Mouse (Mus musculus) layer of hippocampus, postnatal 10 days (tissue): Measurements from ENCODE around the gene Olfr855. TPM values are rescaled to one million over a fixed set of nuclear protein-coding genes. Genes with fewer than 3 reads are reported as not detected.
A peak's percentile ranks its signal among the peaks of the same experiment; 100 is the strongest.

Experiments used
- DNase-seq, 2 experiments: peaks; one replicate each; pipeline ENCODE4 v3.0.0; 2021; ENCODE audit warnings: low spot score in 2 of 2
- long read RNA-seq: library from polyadenylated mRNA; stranded (forward); transcript quantifications from one replicate; pipeline ENCODE4 v2.0.0, GENCODE M21; 2023
- total RNA-seq, 2 experiments: library from RNA; stranded (reverse); gene quantifications; 2 replicates each; pipeline ENCODE4 v1.2.3; 2021

Olfr855 gene
- total RNA-seq: not detected
- long read RNA-seq: 0 reads

GRCm38 (mm10) chr9:19582317-19582716, at the start of gene Olfr855:
Gene Olfr855 (plus strand): TSS chr9:19582617.
- no peak for DNase-seq

- no peak for DNase-seq
These were observed 41.4 kb upstream of the Olfr855 start, which contains the start of gene Olfr853 for GRCm38 (mm10) chr9:19540976-19541375. Gene Olfr853 (minus strand): TSS chr9:19541076.

GRCm38 (mm10) chr9:19567282-19567681, 15.1 kb upstream of the Olfr855 start, which contains the start of gene Olfr854:
Gene Olfr854 (minus strand): TSS chr9:19567382.
- DNase-seq: no peak

GRCm38 (mm10) chr9:19621297-19621696, 38.9 kb downstream of the Olfr855 start:
- no peak for DNase-seq

GRCm38 (mm10) chr9:19621843-19622822, 39.7 kb downstream of the Olfr855 start, which contains the start of gene Zfp317:
Gene Zfp317 (plus strand): TSS chr9:19622102.
- peak; percentile 82 to 85 for DNase-seq

GRCm38 (mm10) chr9:19629574-19629973, 47.2 kb downstream of the Olfr855 start:
- no peak for DNase-seq

Other genes starting within 250 kb of the Olfr855 start
- gene Olfr845, start 246.2 kb upstream of the Olfr855 start, total RNA-seq: not detected
- not detected for gene Olfr846, start 218.6 kb upstream of the Olfr855 start, total RNA-seq
- not detected for gene Olfr847, start 203.9 kb upstream of the Olfr855 start, total RNA-seq
- gene Olfr849, start 142.4 kb upstream of the Olfr855 start, total RNA-seq: not detected
- not detected for gene Olfr850, start 104.4 kb upstream of the Olfr855 start, total RNA-seq
- not detected for gene Olfr851, start 89.3 kb upstream of the Olfr855 start, total RNA-seq
- gene Olfr853, start 41.5 kb upstream of the Olfr855 start, total RNA-seq: not detected
- gene Olfr854, start 15.2 kb upstream of the Olfr855 start, total RNA-seq: not detected
- gene Zfp317, start 39.5 kb downstream of the Olfr855 start, total RNA-seq: 10 to 100 TPM; 22.9 to 24.6 TPM
- gene Olfr857, start 126.8 kb downstream of the Olfr855 start, total RNA-seq: not detected
- not detected for gene Olfr58, start 197.7 kb downstream of the Olfr855 start, total RNA-seq
- not detected for gene Olfr859, start 222.3 kb downstream of the Olfr855 start, total RNA-seq